Mouse (Mus musculus) forebrain, embryonic 14.5 days (tissue): ENCODE measurements around the gene Clip4. TPM values are rescaled to one million over a fixed set of nuclear protein-coding genes. Genes with fewer than 3 reads are reported as not detected.

Experiments
- ATAC-seq: fragments of 200-750 bp; cut with Nextera tagmentation; 2 replicates; pipeline ENCODE4 v1.8.0; 2017; ENCODE audit warnings: mild to moderate bottlenecking, moderate library complexity
- DNase-seq: peaks from one replicate; pipeline ENCODE4 v3.0.0-alpha.2; 2015; ENCODE audit warnings: low spot score
- H3K27ac ChIP-seq: fragments of 300-500 bp; sonication (generic); 2 replicates; pipeline ENCODE4 v1.5.1; 2014; ENCODE audit warnings: low read depth, mild to moderate bottlenecking, control low read depth, low read length, moderate library complexity
- H3K27me3 ChIP-seq: fragments of 300-500 bp; sonication (generic); replicated peaks from 2 replicates; pipeline ENCODE4 v1.6.1; 2014; ENCODE audit warnings: low read length, control low read depth, mixed read lengths; ENCODE audit not compliant: control insufficient read depth, insufficient read depth
- H3K36me3 ChIP-seq: fragments of 300-500 bp; sonication (generic); 2 replicates; pipeline ENCODE4 v1.6.1; 2014; ENCODE audit warnings: low read length, control low read depth; ENCODE audit not compliant: control insufficient read depth, insufficient read depth
- H3K4me1 ChIP-seq: fragments of 300-500 bp; sonication (generic); 2 replicates; pipeline ENCODE4 v1.6.1; 2014; ENCODE audit warnings: antibody characterized with exemption, low read length, control low read depth; ENCODE audit not compliant: control insufficient read depth, insufficient read depth
- H3K4me2 ChIP-seq: fragments of 300-500 bp; sonication (generic); 2 replicates; pipeline ENCODE4 v1.6.1; 2014; ENCODE audit warnings: mild to moderate bottlenecking, control low read depth, low read length
- H3K4me3 ChIP-seq: fragments of 300-500 bp; sonication (generic); 2 replicates; pipeline ENCODE4 v1.5.1; 2014; ENCODE audit warnings: low read depth, low read length, control low read depth
- H3K9ac ChIP-seq: fragments of 300-500 bp; sonication (generic); 2 replicates; pipeline ENCODE4 v1.6.1; 2014; ENCODE audit warnings: mild to moderate bottlenecking, low read length, control low read depth, moderate library complexity
- H3K9me3 ChIP-seq: fragments of 300-500 bp; sonication (generic); replicated peaks from 2 replicates; pipeline ENCODE4 v1.6.1; 2016; ENCODE audit warnings: low read length, control low read depth, mixed read lengths; ENCODE audit not compliant: control insufficient read depth
- WGBS: fragments of 180-500 bp; shearing (Covaris S2); extraction: QIAGEN DNeasy Blood & Tissue Kit; methylation state at CpG from one replicate; pipeline ENCODE4 v1.1.7; 2014; 5-methylcytosine and 5-hydroxymethylcytosine counted together
- polyA plus RNA-seq: library from polyadenylated mRNA; unstranded; fragments of >200 nt; fragmentation: Nextera tagmentation; extraction: Ambion mirVana; gene quantifications from 2 replicates; pipeline ENCODE4 v1.2.1, GENCODE M21; 2014

The Clip4 gene
- polyA plus RNA-seq, 1 experiment from 2014 or later: 6.9 TPM

- DNase-seq (no peak), ATAC-seq (no peak)
- H3K4me3 ChIP-seq: no peak overlapping the region
- WGBS: 88% methylated on average over 7 of the region's 7 CpGs
- no peak overlapping the region for H3K9ac ChIP-seq
- no peaks in the 10 kb centered on the region for H3K9me3 ChIP-seq
- H3K36me3 ChIP-seq: no peaks in the 10 kb centered on the region
- no peak overlapping the region for H3K4me2 ChIP-seq
- no peak overlapping the region for H3K27ac ChIP-seq
- no peaks in the 10 kb centered on the region for H3K4me1 ChIP-seq
- no peaks in the 10 kb centered on the region for H3K27me3 ChIP-seq
Measured at GRCm38 (mm10) chr17:71871981-71872380, 103.7 kb downstream of the Clip4 start.

- no peaks in the 10 kb centered on the region for H3K4me1 ChIP-seq
- H3K27me3 ChIP-seq: no peaks in the 10 kb centered on the region
- H3K4me3 ChIP-seq: no peak overlapping the region
- H3K4me2 ChIP-seq: no peak overlapping the region
- 67% methylated on average over 5 of the region's 5 CpGs for WGBS
- no peak overlapping the region for H3K27ac ChIP-seq
- H3K9ac ChIP-seq: no peak overlapping the region
- ATAC-seq (no peak), DNase-seq (peak; percentile 7)
- H3K9me3 ChIP-seq: no peaks in the 10 kb centered on the region
- H3K36me3 ChIP-seq: no peaks in the 10 kb centered on the region
Measured at GRCm38 (mm10) chr17:71872976-71873375, 104.7 kb downstream of the Clip4 start.

GRCm38 (mm10) chr17:71874077-71874476 lies 105.8 kb downstream of the Clip4 start:
- 32% methylated on average over 6 of the region's 6 CpGs for WGBS
- Histone ChIP-seq H3K4me3 (no peak overlapping the region), H3K4me1 (no peaks in the 10 kb centered on the region), H3K4me2 (no peak overlapping the region), H3K9ac (no peak overlapping the region), H3K27me3 (no peaks in the 10 kb centered on the region), H3K36me3 (no peaks in the 10 kb centered on the region), H3K9me3 (no peaks in the 10 kb centered on the region), H3K27ac (no peak overlapping the region)
- ATAC-seq (no peak), DNase-seq (peak; percentile 52)

- DNase-seq: no peak
- 92% methylated on average over 9 of the region's 9 CpGs for WGBS
- Histone ChIP-seq H3K36me3 (no peaks in the 10 kb centered on the region), H3K4me2 (no peak overlapping the region), H3K9me3 (no peaks in the 10 kb centered on the region), H3K27me3 (no peaks in the 10 kb centered on the region), H3K27ac (no peak overlapping the region), H3K9ac (no peak overlapping the region), H3K4me3 (no peak overlapping the region), H3K4me1 (no peaks in the 10 kb centered on the region)
- no peak for ATAC-seq
Measured at GRCm38 (mm10) chr17:71874795-71875194, 106.5 kb downstream of the Clip4 start.

- no peak for DNase-seq
- Histone ChIP-seq H3K9ac (no peak overlapping the region), H3K27me3 (no peaks in the 10 kb centered on the region), H3K4me2 (no peak overlapping the region), H3K27ac (no peak overlapping the region), H3K4me3 (no peak overlapping the region), H3K36me3 (no peaks in the 10 kb centered on the region), H3K4me1 (no peaks in the 10 kb centered on the region), H3K9me3 (no peaks in the 10 kb centered on the region)
- no peak for ATAC-seq
- WGBS: 82% methylated on average over 7 of the region's 7 CpGs
Measured at GRCm38 (mm10) chr17:71875492-71875891, 107.2 kb downstream of the Clip4 start.

GRCm38 (mm10) chr17:71881369-71881768 lies 113.1 kb downstream of the Clip4 start:
- H3K27me3 ChIP-seq: no peaks in the 10 kb centered on the region
- H3K4me2 ChIP-seq: no peak overlapping the region
- no peak overlapping the region for H3K9ac ChIP-seq
- no peak overlapping the region for H3K27ac ChIP-seq
- H3K9me3 ChIP-seq: 0 out of 2 replicates have a peak, but pooled peaks cover 5% of the 10 kb centered on the region
- WGBS: 81% methylated on average over 6 of the region's 6 CpGs
- DNase-seq (no peak), ATAC-seq (no peak)
- no peaks in the 10 kb centered on the region for H3K36me3 ChIP-seq
- no peak overlapping the region for H3K4me3 ChIP-seq
- H3K4me1 ChIP-seq: no peaks in the 10 kb centered on the region

- WGBS: 48% methylated on average over 3 of the region's 3 CpGs
- peak; percentile 7 for DNase-seq
- no peak overlapping the region for H3K4me3 ChIP-seq
- H3K9ac ChIP-seq: no peak overlapping the region
- ATAC-seq: no peak
- no peaks in the 10 kb centered on the region for H3K4me1 ChIP-seq
- H3K4me2 ChIP-seq: no peak overlapping the region
- no peaks in the 10 kb centered on the region for H3K9me3 ChIP-seq
- H3K27ac ChIP-seq: no peak overlapping the region
- H3K36me3 ChIP-seq: no peaks in the 10 kb centered on the region
- H3K27me3 ChIP-seq: no peaks in the 10 kb centered on the region
Measured at GRCm38 (mm10) chr17:71909107-71909506, 140.8 kb downstream of the Clip4 start.

- no peak for DNase-seq
- ATAC-seq: no peak
- H3K4me3 ChIP-seq: no peak overlapping the region
- H3K4me2 ChIP-seq: no peak overlapping the region
- no peak overlapping the region for H3K27ac ChIP-seq
- no peaks in the 10 kb centered on the region for H3K9me3 ChIP-seq
- no peak overlapping the region for H3K9ac ChIP-seq
- no peaks in the 10 kb centered on the region for H3K27me3 ChIP-seq
- no peaks in the 10 kb centered on the region for H3K4me1 ChIP-seq
- WGBS: 90% methylated on average over 3 of the region's 3 CpGs
- H3K36me3 ChIP-seq: no peaks in the 10 kb centered on the region
Measured at GRCm38 (mm10) chr17:71913188-71913587, 144.9 kb downstream of the Clip4 start.
